Mouse (Mus musculus) lung, embryonic 15.5 days (tissue): Measurements from ENCODE around the gene Wnt2b. TPM values are rescaled to one million over a fixed set of nuclear protein-coding genes. Genes with fewer than 3 reads are reported as not detected.

ENCODE experiments used
- ATAC-seq: fragments of 200-750 bp; cut with Nextera tagmentation; 2 replicates; pipeline ENCODE4 v1.8.0; 2017; ENCODE audit warnings: moderate number of reproducible peaks, borderline replicate concordance; ENCODE audit not compliant: low FRiP score, low TSS enrichment; ENCODE audit errors: extremely low read depth
- H3K27ac ChIP-seq: fragments of 300-500 bp; sonication (generic); 2 replicates; pipeline ENCODE4 v1.5.1; 2015; ENCODE audit warnings: moderate library complexity, mild to moderate bottlenecking, inconsistent platforms
- H3K27me3 ChIP-seq: fragments of 300-500 bp; sonication (generic); 2 replicates; pipeline ENCODE4 v1.6.1; 2015; ENCODE audit warnings: inconsistent platforms
- H3K36me3 ChIP-seq: fragments of 300-500 bp; sonication (generic); 2 replicates; pipeline ENCODE4 v1.6.1; 2015; ENCODE audit warnings: inconsistent platforms
- H3K4me1 ChIP-seq: fragments of 300-500 bp; sonication (generic); 2 replicates; pipeline ENCODE4 v1.6.1; 2015; ENCODE audit warnings: inconsistent platforms
- H3K4me2 ChIP-seq: fragments of 300-500 bp; sonication (generic); 2 replicates; pipeline ENCODE4 v1.6.1; 2015; ENCODE audit warnings: inconsistent platforms, mild to moderate bottlenecking, moderate library complexity
- H3K4me3 ChIP-seq: fragments of 300-500 bp; sonication (generic); 2 replicates; pipeline ENCODE4 v1.5.1; 2015; ENCODE audit warnings: mild to moderate bottlenecking, inconsistent platforms
- H3K9ac ChIP-seq: fragments of 300-500 bp; sonication (generic); 2 replicates; pipeline ENCODE4 v1.6.1; 2015; ENCODE audit warnings: inconsistent platforms
- H3K9me3 ChIP-seq: fragments of 300-500 bp; sonication (generic); 2 replicates; pipeline ENCODE4 v1.6.1; 2016; ENCODE audit warnings: inconsistent platforms
- WGBS: fragments of 180-500 bp; shearing (Covaris S2); methylation state at CpG from one replicate; pipeline ENCODE4 v1.1.7; 2015; 5-methylcytosine and 5-hydroxymethylcytosine counted together
- polyA plus RNA-seq: library from polyadenylated mRNA; unstranded; fragments of >200 nt; fragmentation: Nextera tagmentation; extraction: Ambion mirVana; gene quantifications from 2 replicates; pipeline ENCODE4 v1.2.1, GENCODE M21; 2015

The Wnt2b gene
- polyA plus RNA-seq, 1 experiment from 2014 or later = 2.0 TPM

GRCm38 (mm10) chr3:104938327-104938726, 23.4 kb downstream of the Wnt2b start:
- Histone ChIP-seq H3K27me3 (no peaks in the 10 kb centered on the region), H3K9me3 (no peaks in the 10 kb centered on the region), H3K36me3 (peaks cover 8% of the 10 kb centered on the region; the same call in 1 of the 2 replicates), H3K4me2 (no peak overlapping the region), H3K4me1 (no peaks in the 10 kb centered on the region), H3K27ac (no peak overlapping the region), H3K4me3 (no peak overlapping the region), H3K9ac (no peak overlapping the region)
- WGBS = 39% methylated on average over 4 of the region's 4 CpGs
- ATAC-seq = no peak

GRCm38 (mm10) chr3:104937728-104938305, 23.9 kb downstream of the Wnt2b start:
- Histone ChIP-seq H3K4me3 (no peak overlapping the region), H3K9me3 (no peaks in the 10 kb centered on the region), H3K27me3 (no peaks in the 10 kb centered on the region), H3K4me2 (no peak overlapping the region), H3K36me3 (peaks cover 8% of the 10 kb centered on the region; the same call in 1 of the 2 replicates), H3K9ac (no peak overlapping the region), H3K27ac (no peak overlapping the region), H3K4me1 (no peaks in the 10 kb centered on the region)
- no peak for ATAC-seq
- 71% methylated on average over 2 of the region's 2 CpGs for WGBS

GRCm38 (mm10) chr3:104929385-104929784, 32.3 kb downstream of the Wnt2b start:
- Histone ChIP-seq H3K4me3 (no peak overlapping the region), H3K4me1 (no peaks in the 10 kb centered on the region), H3K27ac (no peak overlapping the region), H3K27me3 (no peaks in the 10 kb centered on the region), H3K9ac (no peak overlapping the region), H3K4me2 (no peak overlapping the region), H3K9me3 (no peaks in the 10 kb centered on the region), H3K36me3 (peaks cover 26% of the 10 kb centered on the region)
- ATAC-seq = no peak
- WGBS = 92% methylated on average over 6 of the region's 6 CpGs

GRCm38 (mm10) chr3:104914986-104915385, 46.7 kb downstream of the Wnt2b start:
- Histone ChIP-seq H3K4me2 (no peak overlapping the region), H3K4me1 (no peaks in the 10 kb centered on the region), H3K9me3 (no peaks in the 10 kb centered on the region), H3K9ac (no peak overlapping the region), H3K27ac (no peak overlapping the region), H3K4me3 (no peak overlapping the region), H3K36me3 (peaks cover 3% of the 10 kb centered on the region; the same call in 1 of the 2 replicates), H3K27me3 (no peaks in the 10 kb centered on the region)
- no peak for ATAC-seq
- WGBS = 55% methylated on average over 3 of the region's 3 CpGs

DNA sequence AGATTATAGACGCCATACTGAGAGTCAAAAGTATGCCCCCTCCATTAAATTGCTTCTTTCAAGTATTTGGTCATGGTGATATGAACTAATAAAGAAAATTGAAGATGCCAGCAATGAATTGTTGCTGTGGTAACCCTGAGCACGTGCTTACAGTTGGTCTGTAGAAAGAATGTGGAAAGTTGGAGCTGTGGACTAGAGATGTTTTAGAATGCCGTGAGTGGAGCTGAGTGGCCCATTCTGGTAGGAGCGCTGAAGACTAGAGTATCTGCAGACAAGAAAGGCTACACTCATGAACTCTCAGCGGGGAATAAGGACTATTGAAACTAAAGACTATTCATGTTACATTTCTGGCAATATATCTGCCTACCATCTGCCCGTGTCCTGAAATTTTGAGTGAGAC, 52.5 kb downstream of the Wnt2b start:
- ATAC-seq = no peak
- 77% methylated on average over 6 of the region's 6 CpGs for WGBS
- H3K36me3 ChIP-seq = peaks cover 13% of the 10 kb centered on the region

DNA sequence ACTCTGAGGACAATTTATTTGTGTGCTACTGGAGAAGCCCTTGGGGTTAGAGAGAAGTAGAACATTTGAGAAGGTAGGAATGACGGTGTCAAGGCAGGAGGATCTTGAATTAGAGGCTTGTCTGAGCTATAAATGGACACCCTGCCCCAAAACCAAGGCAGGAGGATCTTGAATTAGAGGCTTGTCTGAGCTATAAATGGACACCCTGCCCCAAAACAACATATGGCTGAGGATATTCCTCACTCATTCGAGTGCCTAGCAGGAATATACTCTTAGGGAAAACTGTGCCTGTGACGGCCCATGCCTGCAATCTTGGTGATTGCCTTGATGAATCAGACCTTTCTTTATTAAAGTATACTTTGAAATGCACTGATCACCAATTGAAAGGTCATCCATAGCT, 55.7 kb downstream of the Wnt2b start:
- Histone ChIP-seq H3K36me3 (peaks cover 16% of the 10 kb centered on the region), H3K4me1 (no peaks in the 10 kb centered on the region), H3K9ac (no peak overlapping the region), H3K4me2 (no peak overlapping the region), H3K4me3 (no peak overlapping the region), H3K27me3 (no peaks in the 10 kb centered on the region), H3K27ac (no peak overlapping the region), H3K9me3 (no peaks in the 10 kb centered on the region)
- 84% methylated on average over 3 of the region's 3 CpGs for WGBS
- ATAC-seq = no peak

More for the DNA sequence above, 52.5 kb downstream of the Wnt2b start:
- Histone ChIP-seq H3K27me3 (no peaks in the 10 kb centered on the region), H3K9me3 (no peaks in the 10 kb centered on the region), H3K4me1 (no peaks in the 10 kb centered on the region), H3K4me3 (no peak overlapping the region), H3K4me2 (no peak overlapping the region), H3K27ac (no peak overlapping the region), H3K9ac (no peak overlapping the region)

DNA sequence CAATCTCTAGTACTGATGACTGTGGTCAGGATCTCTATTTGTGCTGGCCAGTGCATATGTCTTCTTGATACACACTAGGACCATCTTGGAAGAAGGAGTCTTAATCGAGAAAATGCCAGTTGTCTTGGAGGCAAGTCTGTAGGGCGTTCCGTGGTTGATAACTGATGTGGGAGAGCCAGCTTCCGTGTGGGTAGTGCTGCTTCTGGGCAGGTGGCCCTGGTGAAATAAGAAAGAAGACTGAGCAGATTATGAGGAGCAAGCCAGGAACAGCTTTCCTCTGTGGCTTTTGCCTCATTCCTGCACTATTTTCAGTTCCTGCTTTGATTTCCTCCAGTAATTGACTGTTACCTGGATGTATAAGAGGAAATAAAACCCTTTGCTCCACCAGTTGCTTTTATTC, 56.3 kb downstream of the Wnt2b start:
- H3K9ac ChIP-seq = no peak overlapping the region
- no peak for ATAC-seq
- no peak overlapping the region for H3K4me2 ChIP-seq
- H3K4me3 ChIP-seq = no peak overlapping the region
- no peaks in the 10 kb centered on the region for H3K27me3 ChIP-seq
- no peaks in the 10 kb centered on the region for H3K9me3 ChIP-seq
- 87% methylated on average over 4 of the region's 4 CpGs for WGBS
- no peaks in the 10 kb centered on the region for H3K4me1 ChIP-seq
- H3K27ac ChIP-seq = no peak overlapping the region
- peaks cover 16% of the 10 kb centered on the region for H3K36me3 ChIP-seq

GRCm38 (mm10) chr3:104901154-104901553, 60.6 kb downstream of the Wnt2b start:
- WGBS = 89% methylated on average over 4 of the region's 4 CpGs

GRCm38 (mm10) chr3:104896141-104896540, 65.6 kb downstream of the Wnt2b start:
- H3K27me3 ChIP-seq = no peaks in the 10 kb centered on the region
- H3K27ac ChIP-seq = no peak overlapping the region
- no peak overlapping the region for H3K4me2 ChIP-seq
- H3K9ac ChIP-seq = no peak overlapping the region
- 63% methylated on average over 3 of the region's 3 CpGs for WGBS
- peaks cover 50% of the 10 kb centered on the region for H3K36me3 ChIP-seq
- ATAC-seq = no peak
- H3K4me3 ChIP-seq = no peak overlapping the region
- H3K9me3 ChIP-seq = no peaks in the 10 kb centered on the region
- H3K4me1 ChIP-seq = no peaks in the 10 kb centered on the region

More at GRCm38 (mm10) chr3:104901154-104901553, 60.6 kb downstream of the Wnt2b start:
- no peaks in the 10 kb centered on the region for H3K9me3 ChIP-seq
- no peaks in the 10 kb centered on the region for H3K4me1 ChIP-seq
- ATAC-seq = no peak
- H3K9ac ChIP-seq = no peak overlapping the region
- H3K27ac ChIP-seq = no peak overlapping the region
- no peaks in the 10 kb centered on the region for H3K27me3 ChIP-seq
- H3K4me2 ChIP-seq = no peak overlapping the region
- H3K36me3 ChIP-seq = peaks cover 37% of the 10 kb centered on the region
- H3K4me3 ChIP-seq = no peak overlapping the region

Other genes starting within 250 kb of the Wnt2b start
- gene Ppm1j, start 180.9 kb downstream of the Wnt2b start, polyA plus RNA-seq = 3.4 and 6.0 TPM in 2 replicates
- gene Fam19a3, start 180.1 kb downstream of the Wnt2b start, polyA plus RNA-seq = 0.17 TPM in 1 of 2 replicates, not detected in the other
- 151 and 154 TPM in 2 replicates for gene Rhoc, start 173.5 kb downstream of the Wnt2b start, polyA plus RNA-seq
- 62.1 and 65.0 TPM in 2 replicates for gene Mov10, start 143.4 kb downstream of the Wnt2b start, polyA plus RNA-seq
- 34.3 and 35.8 TPM in 2 replicates for gene St7l, start 97.9 kb downstream of the Wnt2b start, polyA plus RNA-seq
- 209 and 222 TPM in 2 replicates for gene Capza1, start 97.4 kb downstream of the Wnt2b start, polyA plus RNA-seq
- gene Cttnbp2nl, start 91.2 kb upstream of the Wnt2b start, polyA plus RNA-seq = 32.9 and 34.5 TPM in 2 replicates
- not detected in 2 replicates for gene 4930564D02Rik, start 104.9 kb upstream of the Wnt2b start, polyA plus RNA-seq